Mouse (Mus musculus) urinary bladder, postnatal 10 days (tissue): Measurements from ENCODE around the gene Prf1.

Experiments
- DNase-seq: peaks from one replicate; pipeline ENCODE4 v3.0.0; 2022; ENCODE audit warnings: low spot score

Prf1 gene

DNA sequence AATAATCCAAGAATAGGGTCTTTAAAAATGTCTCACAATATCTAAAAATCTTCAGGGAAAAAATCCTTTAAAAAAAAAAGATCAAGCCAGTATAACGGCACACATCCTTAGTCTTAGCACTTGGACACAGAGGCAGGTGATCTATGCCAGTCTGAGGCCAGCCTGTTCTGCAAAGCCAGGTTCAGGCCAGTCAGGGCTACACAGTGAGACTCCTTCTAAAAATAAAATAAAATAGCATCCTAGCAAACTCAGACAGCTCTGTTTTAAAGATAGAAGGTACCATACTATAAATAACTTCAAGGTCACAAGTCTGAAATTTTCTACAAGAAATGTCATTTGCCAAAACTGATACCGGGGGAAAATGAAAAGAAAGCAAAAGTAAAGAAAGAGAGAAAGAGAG, 7.6 kb upstream of the Prf1 start:
- no peak for DNase-seq

DNA sequence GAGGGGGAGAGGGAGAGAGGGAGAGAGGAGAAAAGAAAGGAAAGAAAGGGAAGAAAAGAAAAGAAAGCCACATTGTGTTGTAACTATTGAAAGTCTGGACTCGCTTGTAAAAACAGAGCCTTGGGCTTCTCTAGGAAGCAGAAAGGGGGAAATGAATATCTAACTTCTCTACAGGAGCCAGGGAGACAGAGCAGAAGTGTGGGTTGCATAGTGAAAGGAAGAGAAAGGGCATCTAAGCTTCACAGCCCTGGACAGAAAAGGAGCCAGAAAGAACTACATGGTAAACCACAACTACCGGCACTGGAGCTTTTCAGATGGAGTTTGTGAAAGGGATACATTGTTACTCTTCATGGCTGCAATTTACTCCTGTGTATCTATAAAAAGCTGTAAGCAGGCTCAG, 7.2 kb upstream of the Prf1 start:
- no peak for DNase-seq

DNA sequence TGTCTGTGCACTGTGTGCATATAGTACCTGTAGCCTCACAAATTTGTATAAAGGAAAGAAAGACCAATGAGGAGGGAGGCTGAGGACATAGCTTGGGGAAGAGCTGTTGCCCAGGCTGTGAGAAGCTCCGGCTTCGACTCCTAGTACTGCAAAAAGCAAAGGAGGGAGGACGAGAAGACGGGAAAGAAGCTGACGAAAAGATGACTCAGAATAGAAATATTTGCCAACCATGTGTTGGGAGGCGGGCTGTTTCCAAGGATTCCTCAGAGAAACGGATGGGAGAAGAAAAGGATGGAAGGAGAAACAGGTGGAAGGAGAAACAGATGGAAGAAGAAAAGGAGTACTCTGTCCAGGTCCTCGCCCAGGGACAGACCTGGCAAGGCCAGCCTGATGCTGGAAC, 3.4 kb upstream of the Prf1 start:
- DNase-seq: no peak

DNA sequence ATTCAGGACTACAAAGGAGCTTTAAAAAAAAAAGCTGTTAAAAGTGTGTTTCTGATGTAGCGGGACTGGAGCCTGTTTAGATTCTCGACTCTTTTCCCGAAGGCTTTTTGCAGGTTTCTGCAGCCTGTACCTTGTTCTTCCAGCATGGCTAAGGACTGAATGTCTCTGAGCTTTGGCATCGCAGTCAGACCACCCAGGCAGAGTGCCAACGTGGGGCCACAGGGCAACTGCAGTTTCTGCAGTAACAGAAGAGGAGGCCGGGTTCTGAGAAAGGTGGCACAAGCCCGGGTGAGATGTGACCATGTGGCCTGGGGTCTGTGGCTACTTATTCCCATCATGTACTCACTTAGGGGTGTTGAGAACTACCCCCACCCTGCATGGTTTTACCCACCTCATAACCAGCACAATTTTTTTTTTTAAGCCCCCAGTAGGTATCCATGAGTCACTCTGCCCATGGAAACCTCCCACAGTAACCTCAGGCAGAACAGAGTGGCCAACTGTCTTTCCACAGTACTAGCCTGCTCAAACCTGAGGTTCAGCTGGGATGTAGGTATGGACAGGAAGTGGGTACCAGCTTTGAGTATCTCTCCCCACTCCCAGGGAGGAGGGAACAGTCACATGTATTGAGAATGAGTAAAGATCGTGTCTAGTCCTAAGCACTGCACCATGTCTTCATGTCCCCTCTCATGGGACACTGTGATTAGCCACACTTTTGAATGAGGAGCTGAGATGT, 754 bp upstream of the Prf1 start:
- no peak for DNase-seq

DNA sequence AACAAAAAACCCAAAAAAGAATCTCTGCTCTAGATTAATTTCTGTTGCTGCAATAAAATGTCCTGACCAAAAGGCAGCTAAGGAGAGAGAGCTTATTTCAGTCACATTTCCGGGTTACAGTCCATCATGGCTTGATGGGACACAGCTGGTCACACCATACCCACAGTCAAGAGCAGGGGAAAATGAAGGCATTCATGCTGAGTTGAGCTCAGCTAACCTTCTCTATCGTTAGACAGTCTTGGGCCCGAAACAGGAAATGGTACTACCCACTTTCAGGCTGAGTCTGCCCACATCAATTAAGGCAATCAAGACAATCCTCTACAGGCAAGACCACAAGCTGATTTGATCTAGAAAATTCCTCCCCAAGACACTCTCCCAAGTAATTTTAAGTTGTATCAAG, 3.4 kb downstream of the Prf1 start:
- no peak for DNase-seq

DNA sequence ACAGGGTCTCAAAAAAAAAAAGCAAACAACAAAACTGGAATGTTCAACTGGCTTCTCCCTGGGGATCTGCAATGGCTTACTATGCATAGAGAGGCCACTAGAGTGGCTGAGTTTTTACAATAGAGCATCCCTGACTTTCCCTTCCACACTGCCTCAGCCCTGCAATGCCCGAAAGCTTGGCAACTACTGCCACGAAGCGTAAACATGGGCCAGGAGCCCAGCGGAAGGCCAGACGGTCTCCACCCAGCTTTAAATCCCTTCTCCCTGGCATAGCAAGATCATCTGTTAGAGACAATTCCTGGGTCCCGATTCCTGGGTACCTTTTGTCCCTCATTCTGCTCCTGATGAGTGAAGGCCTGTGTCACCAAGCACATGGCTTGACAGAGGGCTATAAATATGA, 6.4 kb downstream of the Prf1 start:
- no peak for DNase-seq

DNA sequence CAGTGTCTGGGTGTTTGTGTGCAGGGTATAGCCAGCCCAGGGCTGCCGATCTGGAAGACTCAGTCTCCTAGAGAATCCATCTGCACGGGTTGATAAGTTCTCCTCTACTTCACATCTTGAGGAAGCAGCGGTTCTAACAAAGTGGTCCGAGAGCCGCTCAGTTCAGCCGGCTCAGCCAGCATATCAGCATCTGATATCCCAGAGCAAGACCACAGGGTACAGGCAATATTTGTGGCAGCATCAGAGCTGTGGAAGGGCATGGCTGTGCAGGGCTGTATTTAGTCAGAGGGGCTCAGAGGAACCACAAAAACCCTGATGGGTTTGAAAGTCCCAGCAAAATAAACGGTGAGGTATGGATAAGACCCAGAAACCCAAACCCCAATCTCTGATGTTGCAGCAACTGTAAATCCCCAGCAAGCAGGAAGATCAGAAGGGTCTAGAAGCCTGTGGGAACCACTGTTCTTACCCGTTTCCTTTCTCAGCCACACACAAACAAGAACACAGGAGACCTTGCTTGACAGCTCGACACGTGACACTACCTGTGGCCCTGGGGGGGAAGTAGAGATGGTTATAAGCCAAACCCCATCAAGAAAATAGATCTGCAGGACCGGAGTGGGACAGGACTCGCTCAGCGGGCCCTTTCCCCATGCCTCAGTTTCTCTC, 8.4 kb downstream of the Prf1 start:
- no peak for DNase-seq

DNA sequence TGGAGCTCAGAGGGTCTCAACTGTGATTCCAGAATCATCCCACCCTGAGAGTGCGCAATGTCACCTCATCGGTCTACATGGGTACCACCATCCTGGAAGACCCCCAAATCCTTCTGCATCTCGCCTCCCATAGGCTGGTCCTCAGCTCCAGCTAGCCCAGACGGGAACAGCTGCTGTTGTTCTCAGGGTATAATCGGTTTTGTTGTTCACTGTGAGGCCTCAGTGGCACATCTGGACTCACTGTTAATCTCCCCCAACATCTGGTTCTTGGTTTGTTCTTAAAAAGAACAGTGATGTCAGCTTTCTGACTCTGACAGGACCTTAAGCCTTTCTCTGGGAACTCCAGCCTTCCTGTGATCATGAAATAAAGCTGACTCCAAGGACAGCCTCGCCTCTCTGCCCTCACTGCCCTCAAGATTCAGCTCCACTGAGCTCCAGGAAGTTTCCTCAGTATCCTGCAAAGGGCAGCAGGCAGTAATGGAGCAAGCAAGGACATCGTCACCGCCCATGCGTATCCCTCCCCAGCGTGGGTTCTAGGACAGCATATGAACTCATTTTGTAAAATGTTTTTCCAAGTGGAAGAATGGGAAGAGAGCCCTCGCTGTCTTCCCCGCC, 11.2 kb downstream of the Prf1 start:
- DNase-seq: no peak

DNA sequence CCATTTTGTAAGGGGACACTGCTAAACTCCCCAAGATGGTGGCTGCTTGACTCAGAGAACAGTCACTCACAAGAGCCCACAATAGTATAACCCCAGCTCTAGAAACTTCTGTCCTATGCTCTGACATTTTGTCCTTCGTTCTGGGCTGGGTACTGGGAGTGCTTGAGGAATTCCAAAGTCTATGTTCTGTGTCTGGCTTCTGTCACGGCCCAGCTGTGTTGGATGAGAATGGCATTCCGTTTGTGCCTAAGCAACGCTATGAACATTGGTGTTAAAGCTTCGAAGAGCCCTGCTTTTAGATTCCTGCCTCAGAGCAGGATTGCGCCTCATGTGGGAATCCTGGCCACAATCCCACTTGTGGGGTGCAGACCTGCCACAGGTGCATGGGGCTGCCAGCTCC, 14.5 kb downstream of the Prf1 start:
- DNase-seq: no peak

DNA sequence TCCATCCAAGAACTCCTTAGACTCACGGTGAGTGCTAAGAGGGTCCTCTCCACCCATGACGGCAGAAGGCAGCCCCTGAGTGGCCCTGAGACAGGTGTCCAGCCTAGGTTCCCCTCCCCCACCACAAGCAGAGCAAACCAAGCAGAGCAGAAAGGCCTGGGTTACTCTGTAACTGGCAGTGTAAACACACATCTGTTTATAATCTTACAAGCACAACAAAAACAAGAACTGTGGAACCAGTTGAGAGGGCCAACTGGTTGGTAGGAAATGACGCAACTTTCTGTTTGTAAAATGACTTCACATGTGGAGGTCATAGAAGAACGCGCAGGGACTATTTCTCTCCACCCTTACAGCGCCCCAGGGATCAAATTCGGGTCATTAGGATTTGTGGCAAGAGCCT, 15.1 kb downstream of the Prf1 start:
- DNase-seq: no peak

DNA sequence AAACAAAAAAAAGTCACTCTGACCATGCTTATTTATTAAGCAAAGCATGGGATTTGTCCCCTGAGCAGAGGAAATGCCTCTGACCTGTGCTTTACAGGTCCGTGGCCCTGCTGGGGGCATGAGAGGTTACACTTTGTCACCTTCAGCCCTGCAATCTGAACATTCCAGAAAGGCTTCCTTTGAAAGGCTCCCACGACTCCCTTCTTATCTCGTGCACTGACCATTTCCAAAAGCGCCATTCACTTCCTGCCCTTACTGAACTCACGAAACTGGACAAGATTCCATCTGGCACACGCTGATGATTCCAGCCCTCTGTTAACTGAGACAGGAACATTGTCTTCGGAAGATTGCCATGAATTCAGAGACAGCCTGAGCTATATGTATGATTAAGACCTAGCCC, 16.1 kb downstream of the Prf1 start:
- no peak for DNase-seq

DNA sequence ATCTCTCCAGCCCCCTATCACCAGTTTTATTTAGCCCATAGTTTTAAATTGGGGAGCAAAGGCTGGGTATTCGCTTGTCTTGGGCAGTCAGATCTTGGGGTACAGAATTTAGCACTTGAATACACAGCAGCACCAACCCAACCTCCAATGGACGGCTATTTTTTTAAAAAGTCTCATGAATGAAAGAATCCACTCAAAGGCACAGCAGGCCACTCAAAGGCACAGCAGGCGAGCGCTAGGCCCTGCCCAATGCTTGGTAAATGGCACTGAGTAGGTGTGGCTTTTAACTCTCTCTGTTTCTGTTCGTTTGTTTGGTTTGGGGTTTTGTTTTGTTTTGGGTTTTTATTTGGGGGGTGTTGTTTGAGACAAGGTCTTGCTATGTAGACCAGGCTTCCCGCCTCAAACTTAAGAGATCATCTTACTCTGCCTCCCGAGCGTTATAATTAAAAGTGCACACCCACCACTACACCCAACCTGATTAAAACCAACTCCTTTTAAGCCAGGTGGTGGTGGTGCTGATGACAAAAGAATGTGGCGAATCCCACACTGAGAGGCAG, 17.8 kb downstream of the Prf1 start:
- DNase-seq: no peak

DNA sequence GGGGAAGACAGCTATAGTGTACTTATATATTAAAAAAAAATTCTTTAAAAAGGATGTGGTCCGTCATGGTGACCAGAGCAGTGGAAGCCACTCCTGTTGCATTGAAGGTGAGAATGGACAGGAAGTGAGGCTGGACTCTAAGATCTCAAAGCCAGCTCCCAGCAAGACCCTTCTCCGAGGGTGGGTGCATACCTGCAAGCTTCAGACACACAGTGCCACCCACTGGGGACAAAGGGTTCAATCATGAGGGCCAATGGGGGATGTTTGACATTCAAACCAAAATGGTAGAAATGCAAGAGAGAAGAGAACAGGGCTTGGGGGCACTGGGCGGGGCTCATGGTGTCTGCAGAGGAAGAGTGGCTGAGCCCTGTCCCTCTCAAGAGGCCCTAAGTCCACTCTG, 20.9 kb downstream of the Prf1 start:
- no peak for DNase-seq

DNA sequence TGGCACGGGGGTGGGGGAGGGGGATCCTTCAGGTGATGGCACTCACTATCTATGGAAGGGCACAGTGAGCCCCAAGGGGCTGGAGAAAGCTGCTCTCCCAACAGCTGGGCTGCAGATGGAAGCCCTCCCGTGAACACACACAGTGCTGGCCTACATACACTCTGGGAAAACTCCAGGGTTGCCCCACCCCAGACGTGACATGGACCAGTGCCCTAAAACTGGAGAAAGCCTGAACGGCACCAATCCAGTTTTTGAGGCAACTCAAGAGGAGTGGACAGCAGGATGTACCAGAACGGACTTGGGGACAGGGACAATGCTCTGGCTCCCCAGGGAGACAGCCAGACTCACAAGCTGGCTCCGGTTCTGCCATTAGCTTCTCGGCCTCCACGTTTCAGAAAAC, 27.1 kb downstream of the Prf1 start:
- DNase-seq: no peak

DNA sequence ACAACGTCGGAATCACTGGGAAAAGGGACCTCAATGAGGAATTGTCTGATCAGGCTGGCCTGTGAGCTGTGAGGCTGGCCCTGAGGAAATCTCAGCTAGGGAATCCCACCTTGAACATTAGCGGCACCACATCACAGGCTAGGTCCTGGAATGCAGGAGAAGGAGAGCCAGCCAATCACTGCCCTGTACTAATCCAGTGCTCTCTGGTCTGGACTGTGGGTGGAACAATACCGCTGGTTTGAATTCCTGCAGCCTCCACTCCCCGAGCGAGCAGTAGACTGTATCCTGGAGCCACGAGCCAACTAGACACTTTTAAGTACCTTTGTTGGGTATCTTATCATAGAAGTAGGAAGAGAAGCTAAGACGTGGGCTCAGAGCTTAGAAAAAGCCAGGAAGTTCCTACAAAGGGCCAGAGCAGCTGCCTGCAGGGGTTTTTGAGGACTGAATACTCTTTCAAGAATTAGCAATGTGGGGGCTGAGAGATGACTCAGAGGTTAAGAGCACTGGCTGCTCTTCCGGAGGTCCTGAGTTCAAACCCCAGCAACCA, 28.2 kb downstream of the Prf1 start:
- DNase-seq: no peak

DNA sequence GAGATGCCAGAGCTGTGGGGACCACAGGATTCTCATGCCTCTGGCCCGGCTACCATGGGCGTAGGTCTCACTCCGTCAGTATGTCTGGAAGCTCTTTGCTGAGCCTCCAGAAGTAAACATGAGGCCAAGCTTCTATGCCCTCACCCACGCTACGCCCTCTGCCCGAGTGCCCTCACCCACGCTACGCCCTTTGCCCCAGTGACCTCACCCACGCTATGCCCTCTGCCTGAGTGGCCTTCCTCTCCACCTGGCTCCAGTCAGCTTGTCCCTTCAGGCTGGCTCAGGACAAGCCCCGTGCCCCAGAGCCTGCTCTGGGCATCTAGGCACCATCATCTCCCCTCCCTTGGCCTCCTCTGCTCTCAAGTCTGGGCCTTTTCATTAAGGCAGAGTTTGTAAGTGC, 29.9 kb downstream of the Prf1 start:
- DNase-seq: no peak

DNA sequence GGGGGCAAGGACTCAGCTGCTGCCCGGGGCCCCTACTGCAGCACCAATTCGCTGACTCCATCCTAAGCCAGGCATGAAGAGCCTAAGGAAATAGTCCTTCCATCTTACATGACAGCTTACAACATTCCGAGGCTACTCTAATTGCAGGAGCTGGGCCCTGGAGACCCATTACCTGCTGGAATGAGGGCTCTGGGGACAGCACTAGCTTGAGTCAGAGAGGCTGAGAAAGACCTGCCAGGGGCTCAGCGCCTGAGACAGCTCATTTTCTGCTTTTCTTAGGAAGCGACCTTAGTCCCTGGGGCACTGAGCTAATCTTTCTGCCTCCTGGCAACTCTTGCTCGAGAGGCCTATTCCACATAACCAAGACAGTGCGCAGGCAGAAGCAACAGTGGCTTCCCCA, 31.3 kb downstream of the Prf1 start:
- no peak for DNase-seq

DNA sequence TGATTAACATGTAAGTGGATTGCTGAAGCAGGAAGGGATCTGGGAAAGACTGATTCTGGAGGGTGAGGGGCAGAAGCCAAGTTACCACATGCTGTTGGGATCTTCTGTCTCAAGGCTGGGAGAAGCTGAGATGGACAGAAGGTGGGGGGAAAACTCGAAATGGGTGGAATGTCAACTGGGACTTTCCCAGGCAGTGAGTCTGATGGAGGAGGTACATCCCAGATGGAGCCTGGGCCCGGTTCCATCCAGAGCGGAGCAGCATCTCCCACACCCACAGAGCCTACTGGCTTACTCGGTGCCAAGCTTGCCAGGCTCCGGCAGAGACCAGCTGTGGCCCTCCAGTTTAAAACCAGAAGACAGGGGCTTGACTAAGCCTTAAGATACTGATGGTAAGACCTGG, 33.4 kb downstream of the Prf1 start:
- DNase-seq: no peak

DNA sequence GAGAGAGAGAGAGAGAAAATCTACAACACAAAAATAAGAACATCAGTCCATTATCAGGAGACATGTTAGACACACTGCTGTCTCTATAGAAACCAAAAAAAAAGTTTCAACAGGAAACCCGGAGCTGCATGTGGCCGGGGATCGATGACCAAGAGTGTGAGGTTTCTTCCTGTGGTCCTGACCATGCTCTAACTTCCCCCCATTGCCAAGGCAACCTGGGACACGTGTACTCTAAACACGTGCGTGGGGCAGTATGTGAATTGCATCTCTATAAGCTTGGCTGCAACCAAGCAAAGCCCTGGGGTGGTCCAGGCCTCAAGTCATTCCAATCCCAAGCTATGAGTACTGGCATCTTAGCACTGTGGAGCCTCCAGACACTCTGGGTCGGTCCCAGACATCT, 36.9 kb downstream of the Prf1 start:
- no peak for DNase-seq

DNA sequence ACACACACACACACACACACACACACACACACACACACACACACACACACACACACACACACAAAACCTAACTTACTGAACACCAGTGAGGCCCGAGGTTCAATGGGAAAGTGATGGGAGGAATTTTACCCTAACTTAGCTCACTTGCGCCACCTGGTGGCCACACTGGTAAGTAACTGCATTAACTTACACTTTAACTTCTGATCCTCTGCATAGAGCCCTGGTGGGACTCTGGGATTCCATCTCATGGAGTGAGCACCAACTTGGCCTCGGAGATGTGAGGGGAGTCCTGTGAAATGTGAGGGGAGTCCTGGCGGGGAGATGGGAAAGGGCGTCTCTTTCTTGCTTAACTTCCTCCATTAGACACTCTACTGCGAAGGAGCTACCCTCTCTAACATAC, 38.5 kb downstream of the Prf1 start:
- DNase-seq: peak; percentile 52

DNA sequence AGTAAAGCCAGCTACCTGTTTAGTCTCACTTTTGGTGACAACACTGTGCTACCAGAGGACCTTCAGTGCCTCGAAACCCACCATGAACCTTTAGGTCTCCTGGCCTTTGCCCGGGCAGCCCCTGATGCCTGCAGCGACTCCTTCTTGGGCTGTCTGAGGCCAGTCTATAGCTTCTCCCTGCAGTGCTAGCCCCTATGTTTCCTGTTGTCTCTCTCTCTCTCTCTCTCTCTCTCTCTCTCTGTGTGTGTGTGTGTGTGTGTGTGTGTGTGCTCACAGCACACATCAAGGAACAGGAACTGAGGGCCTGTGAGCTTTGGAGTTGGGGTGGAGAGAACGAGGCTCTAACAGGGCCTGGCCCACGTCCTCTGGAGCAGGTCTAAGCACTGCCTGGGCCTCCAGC, 39.0 kb downstream of the Prf1 start:
- no peak for DNase-seq

DNA sequence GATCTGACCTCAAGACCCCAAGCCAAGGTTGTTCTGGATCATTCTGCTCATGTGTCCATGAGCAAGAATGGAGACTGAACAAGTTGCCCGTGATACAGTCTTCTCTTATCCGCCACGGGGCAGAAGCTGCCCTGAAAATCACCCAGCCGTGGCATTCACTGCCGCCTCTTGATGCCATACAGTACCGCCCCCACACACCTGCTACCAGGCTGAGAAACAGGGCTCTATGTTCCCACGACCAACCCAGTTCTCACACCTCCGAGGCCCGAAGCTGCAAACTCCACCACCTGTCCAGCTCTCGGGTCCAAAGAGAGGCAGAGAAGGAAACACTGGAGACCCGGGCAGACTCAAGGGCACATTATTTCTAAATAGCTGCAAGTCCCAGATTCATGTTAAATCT, 40.0 kb downstream of the Prf1 start:
- DNase-seq: no peak

DNA sequence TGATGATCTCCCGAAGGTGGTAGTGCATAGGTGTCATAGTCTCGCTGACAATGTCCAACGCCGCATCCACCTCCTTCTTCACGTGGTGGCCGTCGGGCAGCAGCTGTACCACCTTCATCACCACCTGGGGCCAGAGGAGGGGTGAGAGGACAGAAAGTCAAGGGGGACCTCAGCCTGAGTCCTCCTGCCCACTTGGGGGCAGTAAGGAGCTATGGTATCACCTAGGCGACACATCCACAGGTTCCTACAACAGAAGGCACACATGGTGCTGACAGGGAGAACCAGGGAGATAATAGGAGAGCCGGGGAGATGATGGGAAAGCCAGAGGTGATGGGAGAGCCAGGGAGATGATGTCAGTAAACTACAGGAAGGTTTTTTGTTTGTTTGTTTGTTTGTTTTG, 41.6 kb downstream of the Prf1 start:
- no peak for DNase-seq
